Mouse (Mus musculus) kidney, adult 2 months (tissue): ENCODE measurements around the gene Uspl1.

Experiments
- CTCF ChIP-seq: fragments of 200-500 bp; conservative IDR thresholded peaks from 2 replicates; pipeline ENCODE4 v1.5.1; 2011; ENCODE audit warnings: low read depth, mild to moderate bottlenecking, control low read depth, low read length, moderate library complexity, mixed read lengths; ENCODE audit not compliant: insufficient read depth, insufficient read length
- POLR2A ChIP-seq: fragments of 200-500 bp; IDR thresholded peaks from one replicate; pipeline ENCODE4 v1.6.1; 2011; ENCODE audit warnings: low read depth, low read length, control low read depth

DNA sequence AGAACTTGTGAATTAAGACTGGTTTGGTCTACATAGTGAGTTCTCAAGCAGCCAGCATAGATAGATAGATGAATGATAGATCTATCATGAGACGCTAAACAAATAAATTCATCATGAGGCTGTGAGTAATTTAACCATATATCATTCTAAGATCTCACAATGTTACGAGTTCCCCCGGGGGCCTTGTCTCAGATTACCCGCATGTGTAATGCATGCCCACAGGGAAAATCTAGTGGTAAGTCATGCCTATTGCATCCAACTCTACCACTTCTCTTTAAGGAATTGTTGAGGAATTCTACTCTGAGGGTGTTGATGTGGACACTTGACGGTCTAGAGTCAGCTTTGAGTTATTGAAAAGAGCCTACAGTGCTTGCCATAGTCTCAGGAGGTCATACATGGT, 22.1 kb downstream of the Uspl1 start:
- no peak for TF ChIP-seq POLR2A
- no peak for TF ChIP-seq CTCF
